Mouse (Mus musculus): ENCODE results near the gene Tle6.

The Tle6 gene

GRCm38 (mm10) chr10:81591846-81592245 is 9.0 kb downstream of the Tle6 start:
- DNase-seq (ENCODE audit: low spot score): no peak

GRCm38 (mm10) chr10:81588739-81589138 is 12.1 kb downstream of the Tle6 start:
- DNase-seq (ENCODE audit: low spot score): no peak

- no peak for DNase-seq (ENCODE audit: low spot score)
These were observed 17.5 kb downstream of the Tle6 start for GRCm38 (mm10) chr10:81583347-81583746.

GRCm38 (mm10) chr10:81580441-81581070 is 20.3 kb downstream of the Tle6 start:
- DNase-seq (ENCODE audit: low spot score): no peak

- no peak for DNase-seq (ENCODE audit: low spot score)
These were observed 20.9 kb downstream of the Tle6 start for GRCm38 (mm10) chr10:81579967-81580366.

GRCm38 (mm10) chr10:81575695-81576094 is 25.2 kb downstream of the Tle6 start:
- DNase-seq (ENCODE audit: low spot score): no peak

- DNase-seq (ENCODE audit: low spot score): no peak
These were observed 25.7 kb downstream of the Tle6 start for GRCm38 (mm10) chr10:81575208-81575631.

GRCm38 (mm10) chr10:81574081-81575056 is 26.5 kb downstream of the Tle6 start, which contains the start of gene Tle2:
Tle2 (plus strand) TSS chr10:81574561.
- DNase-seq (ENCODE audit: low spot score): no peak

GRCm38 (mm10) chr10:81572975-81573374 is 27.9 kb downstream of the Tle6 start:
- no peak for DNase-seq (ENCODE audit: low spot score)

- DNase-seq (ENCODE audit: low spot score): no peak
These were observed 28.7 kb downstream of the Tle6 start for GRCm38 (mm10) chr10:81572133-81572671.

- DNase-seq (ENCODE audit: low spot score): peak; percentile 99
These were observed 29.4 kb downstream of the Tle6 start for GRCm38 (mm10) chr10:81571501-81571876.

GRCm38 (mm10) chr10:81570831-81571500 is 29.9 kb downstream of the Tle6 start:
- DNase-seq (ENCODE audit: low spot score): peak; percentile 78

- no peak for DNase-seq (ENCODE audit: low spot score)
These were observed 30.6 kb downstream of the Tle6 start for GRCm38 (mm10) chr10:81570238-81570800.

GRCm38 (mm10) chr10:81569507-81570237 is 31.2 kb downstream of the Tle6 start:
- no peak for DNase-seq (ENCODE audit: low spot score)

GRCm38 (mm10) chr10:81568381-81569191 is 32.3 kb downstream of the Tle6 start:
- DNase-seq (ENCODE audit: low spot score): no peak

GRCm38 (mm10) chr10:81565257-81566228 is 35.3 kb downstream of the Tle6 start:
- DNase-seq (ENCODE audit: low spot score): no peak

GRCm38 (mm10) chr10:81564734-81565133 is 36.1 kb downstream of the Tle6 start:
- DNase-seq (ENCODE audit: low spot score): no peak

- no peak for DNase-seq (ENCODE audit: low spot score)
These were observed 36.7 kb downstream of the Tle6 start for GRCm38 (mm10) chr10:81564216-81564615.

GRCm38 (mm10) chr10:81563481-81563880 is 37.4 kb downstream of the Tle6 start:
- no peak for DNase-seq (ENCODE audit: low spot score)
